Comparison of ENCODE assay signal across 8 mouse cellular contexts in the genomic region with DNA sequence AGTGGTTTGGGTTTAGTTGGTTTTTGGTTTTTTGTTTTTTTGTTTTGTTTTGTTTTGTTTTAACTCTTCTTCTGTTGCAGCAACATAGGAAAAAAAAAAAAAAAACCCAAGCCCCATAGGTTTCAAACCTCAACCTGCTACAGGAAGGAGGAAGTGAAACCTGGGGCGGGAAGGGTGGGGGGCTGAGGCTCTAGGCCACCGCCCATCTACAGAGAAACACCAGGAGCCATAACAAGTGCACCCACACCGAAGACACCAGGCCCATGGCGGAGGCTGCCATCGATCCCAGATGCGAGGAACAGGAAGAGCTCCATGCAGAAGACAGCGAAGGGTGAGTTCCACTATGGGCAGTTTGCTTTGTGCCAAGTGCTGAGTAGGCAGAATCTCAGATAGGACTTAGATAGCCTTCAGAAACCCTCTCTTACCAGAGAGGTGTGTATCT. TPM values are rescaled to one million over a fixed set of nuclear protein-coding genes. Genes with fewer than 3 reads are reported as not detected.
A peak's percentile ranks its signal among the peaks of the same experiment; 100 is the strongest.
DNase-seq lines count a peak whose midpoint lies in the region; ATAC-seq lines count a peak whose summit lies in the region.

TSS of gene Lsp1 (plus strand) at position 174 of the 442 bp plus-strand sequence.

- H3K36me3 ChIP-seq in neural tube, embryonic 11.5 days (ENCODE audit: control insufficient read depth, insufficient read depth, low read length), result no peaks in the 10 kb centered on the region
- H3K36me3 ChIP-seq in heart, embryonic 13.5 days, result no peaks in the 10 kb centered on the region
- no peaks in the 10 kb centered on the region for H3K36me3 ChIP-seq in liver, embryonic 16.5 days (ENCODE audit: control insufficient read depth, insufficient read depth)

- WGBS in neural tube, embryonic 11.5 days, result 89% methylated on average over 7 of the region's 7 CpGs
- WGBS in heart, embryonic 13.5 days, result 93% methylated on average over 7 of the region's 7 CpGs
- 44% methylated on average over 7 of the region's 7 CpGs for WGBS in liver, embryonic 16.5 days (ENCODE audit: insufficient replicate concordance)

- peaks cover 11% of the 10 kb centered on the region for H3K4me1 ChIP-seq in neural tube, embryonic 11.5 days (ENCODE audit: control insufficient read depth, insufficient read depth, low read length)
- peaks cover 80% of the 10 kb centered on the region for H3K4me1 ChIP-seq in heart, embryonic 13.5 days
- no peaks in the 10 kb centered on the region; the same call in 1 of the 2 replicates for H3K4me1 ChIP-seq in liver, embryonic 16.5 days (ENCODE audit: control insufficient read depth, low read depth, low read length)

- DNase-seq in neural tube, embryonic 11.5 days (ENCODE audit: low spot score), result no peak
- no peak for DNase-seq in neural tube, embryonic 10.5 days (ENCODE audit: extremely low spot score, low spot score)
- no peak for DNase-seq in embryo, embryonic 9.5 days (ENCODE audit: extremely low spot score)
- DNase-seq in right cerebral cortex, adult 2 months (ENCODE audit: low spot score in 2 of 2), result no peak
- no peak for DNase-seq in kidney, postnatal 10 days

- no peaks in the 10 kb centered on the region for H3K27me3 ChIP-seq in neural tube, embryonic 11.5 days (ENCODE audit: control insufficient read depth, insufficient read depth, low read length)
- H3K27me3 ChIP-seq in heart, embryonic 13.5 days (replicated peaks), result no peaks in the 10 kb centered on the region
- no peaks in the 10 kb centered on the region for H3K27me3 ChIP-seq in liver, embryonic 16.5 days (ENCODE audit: control insufficient read depth, insufficient read depth, low read depth, low read length)

- H3K27ac ChIP-seq in neural tube, embryonic 11.5 days (ENCODE audit: low read depth, low read length), result no peak within 1 kb of the TSS
- peak within 1 kb of the TSS; percentile 99 for H3K27ac ChIP-seq in heart, embryonic 13.5 days (replicated peaks)
- peak within 1 kb of the TSS; percentile 9 for H3K27ac ChIP-seq in liver, embryonic 16.5 days (ENCODE audit: low read length)

- no peak within 1 kb of the TSS for H3K9ac ChIP-seq in neural tube, embryonic 11.5 days (ENCODE audit: low read length)
- peak within 1 kb of the TSS; percentile 50 for H3K9ac ChIP-seq in heart, embryonic 13.5 days
- no peak within 1 kb of the TSS for H3K9ac ChIP-seq in liver, embryonic 16.5 days (ENCODE audit: low read depth, low read length)

- no peak within 1 kb of the TSS for H3K4me2 ChIP-seq in neural tube, embryonic 11.5 days (ENCODE audit: low read depth)
- H3K4me2 ChIP-seq in heart, embryonic 13.5 days, result no peak within 1 kb of the TSS
- no peak within 1 kb of the TSS for H3K4me2 ChIP-seq in liver, embryonic 16.5 days (ENCODE audit: low read depth, low read length)

- no peak for ATAC-seq in neural tube, embryonic 11.5 days (ENCODE audit: insufficient read depth, low FRiP score, low TSS enrichment)
- ATAC-seq in common myeloid progenitor, adult 5-6 weeks (replicated peaks; ENCODE audit: low read depth, poor library complexity, severe bottlenecking), result peak; percentile 51
- no peak for ATAC-seq in heart, embryonic 13.5 days (ENCODE audit: extremely low read depth, insufficient number of reproducible peaks, low FRiP score, low TSS enrichment)
- ATAC-seq in liver, embryonic 16.5 days (ENCODE audit: low read depth), result no peak

- H3K9me3 ChIP-seq in neural tube, embryonic 11.5 days (ENCODE audit: control insufficient read depth, low read length), result no peaks in the 10 kb centered on the region
- no peaks in the 10 kb centered on the region for H3K9me3 ChIP-seq in heart, embryonic 13.5 days
- H3K9me3 ChIP-seq in liver, embryonic 16.5 days (replicated peaks; ENCODE audit: control insufficient read depth, low read length), result no peaks in the 10 kb centered on the region

- H3K4me3 ChIP-seq in neural tube, embryonic 11.5 days (ENCODE audit: low read depth, low read length), result no peak within 1 kb of the TSS
- no peak within 1 kb of the TSS for H3K4me3 ChIP-seq in heart, embryonic 13.5 days
- peak within 1 kb of the TSS; percentile 41 for H3K4me3 ChIP-seq in liver, embryonic 16.5 days (ENCODE audit: low read depth, low read length)

RNA-seq across cellular contexts. Expression of gene Lsp1, which starts in this region (rescaled TPM):
- 15.1 and 21.0 TPM in 2 replicates for polyA plus RNA-seq in neural tube, embryonic 11.5 days (2014; fragmentation: Nextera tagmentation; extraction: Ambion mirVana)
- total RNA-seq in common myeloid progenitor, adult 5-6 weeks (2017), result 96.5 and 108 TPM in 2 replicates
- polyA plus RNA-seq in heart, embryonic 13.5 days (2015; fragmentation: Nextera tagmentation; extraction: Ambion mirVana), result 51.0 and 54.6 TPM in 2 replicates
- 21.6 and 26.2 TPM in 2 replicates for polyA plus RNA-seq in liver, embryonic 16.5 days (2015; fragmentation: Nextera tagmentation; extraction: Ambion mirVana)
